Mouse (Mus musculus): Measurements from ENCODE around the gene Gja5.

Gene Gja5

GRCm38 (mm10) chr3:97117511-97117910, 213.0 kb downstream of the Gja5 start:
- no peak for DNase-seq

GRCm38 (mm10) chr3:97118313-97118712, 213.8 kb downstream of the Gja5 start:
- DNase-seq, result no peak

GRCm38 (mm10) chr3:97124193-97124592, 219.7 kb downstream of the Gja5 start:
- DNase-seq, result no peak
